Mouse (Mus musculus) effector memory CD4-positive, alpha-beta T cell, adult 7 months (primary cell): ENCODE measurements around the gene Oog3. TPM values are rescaled to one million over a fixed set of nuclear protein-coding genes. Genes with fewer than 3 reads are reported as not detected.

Source experiments
- polyA plus RNA-seq: library from polyadenylated mRNA; unstranded; fragments of 100-300 nt; shearing (Covaris generic); gene quantifications from one replicate; pipeline ENCODE4 v1.2.1, GENCODE M21; 2017

Oog3 gene
- not detected for polyA plus RNA-seq

GRCm38 (mm10) chr4:144162563-144162962, at the start of gene Oog3:
TSS of gene Oog3 (minus strand) at chr4:144162663.

GRCm38 (mm10) chr4:144190419-144190818, 28.0 kb upstream of the Oog3 start, which contains the start of gene Oog2:
TSS of gene Oog2 (plus strand) at chr4:144190719.

Other genes starting within 250 kb of the Oog3 start
- gene Pramef25, start 211.6 kb downstream of the Oog3 start, polyA plus RNA-seq, result not detected
- gene Gm13101, start 195.7 kb downstream of the Oog3 start, polyA plus RNA-seq, result not detected
- gene Pramef17, start 168.3 kb downstream of the Oog3 start, polyA plus RNA-seq, result not detected
- 0.18 TPM for gene Pramel4, start 103.5 kb downstream of the Oog3 start, polyA plus RNA-seq
- gene Gm13102, start 56.2 kb downstream of the Oog3 start, polyA plus RNA-seq, result 0.37 TPM
- gene Oog2, start 28.1 kb upstream of the Oog3 start, polyA plus RNA-seq, result not detected
- 0.29 TPM for gene C87977, start 50.7 kb upstream of the Oog3 start, polyA plus RNA-seq
- not detected for gene Pramel5, start 117.8 kb upstream of the Oog3 start, polyA plus RNA-seq
- gene Gm13128, start 167.6 kb upstream of the Oog3 start, polyA plus RNA-seq, result not detected
- gene Gm13119, start 195.3 kb upstream of the Oog3 start, polyA plus RNA-seq, result 0.21 TPM
- not detected for gene Pramef20, start 215.3 kb upstream of the Oog3 start, polyA plus RNA-seq
- gene Pramef12, start 245.8 kb upstream of the Oog3 start, polyA plus RNA-seq, result not detected